Mouse (Mus musculus): ENCODE data around the gene Mbd6. TPM values are rescaled to one million over a fixed set of nuclear protein-coding genes. Genes with fewer than 3 reads are reported as not detected.

Mbd6 gene
- polyA plus RNA-seq, 1 experiment from 2014 or later: 17.5 TPM

Other genes starting within 250 kb of the Mbd6 start
- gene Mettl1, start 247.6 kb downstream of the Mbd6 start, polyA plus RNA-seq (2014; fragmentation: Nextera tagmentation; extraction: Ambion mirVana): 32.4 and 36.7 TPM in 2 replicates
- gene Eef1akmt3, start 247.5 kb downstream of the Mbd6 start, polyA plus RNA-seq (2014; fragmentation: Nextera tagmentation; extraction: Ambion mirVana): 0.08 and 0.15 TPM in 2 replicates
- gene Cyp27b1, start 240.8 kb downstream of the Mbd6 start, polyA plus RNA-seq (2014; fragmentation: Nextera tagmentation; extraction: Ambion mirVana): 0.11 and 0.20 TPM in 2 replicates
- gene March9, start 228.8 kb downstream of the Mbd6 start, polyA plus RNA-seq (2014; fragmentation: Nextera tagmentation; extraction: Ambion mirVana): 3.6 and 4.2 TPM in 2 replicates
- 2,639 and 2,665 TPM in 2 replicates for gene Cdk4, start 225.5 kb downstream of the Mbd6 start, polyA plus RNA-seq (2014; fragmentation: Nextera tagmentation; extraction: Ambion mirVana)
- gene Tspan31, start 218.8 kb downstream of the Mbd6 start, polyA plus RNA-seq (2014; fragmentation: Nextera tagmentation; extraction: Ambion mirVana): 111 and 140 TPM in 2 replicates
- gene Agap2, start 213.7 kb downstream of the Mbd6 start, polyA plus RNA-seq (2014; fragmentation: Nextera tagmentation; extraction: Ambion mirVana): 0.68 and 1.2 TPM in 2 replicates
- gene Os9, start 167.9 kb downstream of the Mbd6 start, polyA plus RNA-seq (2014; fragmentation: Nextera tagmentation; extraction: Ambion mirVana): 40.3 and 46.6 TPM in 2 replicates
- 10.4 and 12.4 TPM in 2 replicates for gene B4galnt1, start 123.8 kb downstream of the Mbd6 start, polyA plus RNA-seq (2014; fragmentation: Nextera tagmentation; extraction: Ambion mirVana)
- 0.73 and 0.96 TPM in 2 replicates for gene Slc26a10, start 108.4 kb downstream of the Mbd6 start, polyA plus RNA-seq (2014; fragmentation: Nextera tagmentation; extraction: Ambion mirVana)
- gene Arhgef25, start 98.9 kb downstream of the Mbd6 start, polyA plus RNA-seq (2014; fragmentation: Nextera tagmentation; extraction: Ambion mirVana): 30.1 and 32.0 TPM in 2 replicates
- gene Dtx3, start 93.3 kb downstream of the Mbd6 start, polyA plus RNA-seq (2014; fragmentation: Nextera tagmentation; extraction: Ambion mirVana): 143 and 158 TPM in 2 replicates
- gene Pip4k2c, start 77.4 kb downstream of the Mbd6 start, polyA plus RNA-seq (2014; fragmentation: Nextera tagmentation; extraction: Ambion mirVana): 11.8 and 12.9 TPM in 2 replicates
- 41.4 and 42.2 TPM in 2 replicates for gene Kif5a, start 25.7 kb downstream of the Mbd6 start, polyA plus RNA-seq (2014; fragmentation: Nextera tagmentation; extraction: Ambion mirVana)
- 210 and 214 TPM in 2 replicates for gene Dctn2, start 22.6 kb downstream of the Mbd6 start, polyA plus RNA-seq (2014; fragmentation: Nextera tagmentation; extraction: Ambion mirVana)
- 173 and 179 TPM in 2 replicates for gene Mars, start 22.8 kb upstream of the Mbd6 start, polyA plus RNA-seq (2014; fragmentation: Nextera tagmentation; extraction: Ambion mirVana)
- gene Arhgap9, start 32.9 kb upstream of the Mbd6 start, polyA plus RNA-seq (2014; fragmentation: Nextera tagmentation; extraction: Ambion mirVana): 1.1 and 2.2 TPM in 2 replicates
- 3.0 and 3.2 TPM in 2 replicates for gene Gli1, start 53.0 kb upstream of the Mbd6 start, polyA plus RNA-seq (2014; fragmentation: Nextera tagmentation; extraction: Ambion mirVana)
- 0.05 TPM in 1 of 2 replicates, not detected in the other for gene Inhbe, start 65.4 kb upstream of the Mbd6 start, polyA plus RNA-seq (2014; fragmentation: Nextera tagmentation; extraction: Ambion mirVana)
- not detected in 2 replicates for gene Inhbc, start 81.4 kb upstream of the Mbd6 start, polyA plus RNA-seq (2014; fragmentation: Nextera tagmentation; extraction: Ambion mirVana)
- 26.2 and 33.0 TPM in 2 replicates for gene R3hdm2, start 91.3 kb upstream of the Mbd6 start, polyA plus RNA-seq (2014; fragmentation: Nextera tagmentation; extraction: Ambion mirVana)
- 0.36 and 0.43 TPM in 2 replicates for gene Stac3, start 212.7 kb upstream of the Mbd6 start, polyA plus RNA-seq (2014; fragmentation: Nextera tagmentation; extraction: Ambion mirVana)
- 6.5 and 7.0 TPM in 2 replicates for gene Ndufa4l2, start 225.9 kb upstream of the Mbd6 start, polyA plus RNA-seq (2014; fragmentation: Nextera tagmentation; extraction: Ambion mirVana)
- gene Shmt2, start 233.4 kb upstream of the Mbd6 start, polyA plus RNA-seq (2014; fragmentation: Nextera tagmentation; extraction: Ambion mirVana): 70.3 and 70.4 TPM in 2 replicates
- gene Nxph4, start 245.5 kb upstream of the Mbd6 start, polyA plus RNA-seq (2014; fragmentation: Nextera tagmentation; extraction: Ambion mirVana): 54.5 and 59.8 TPM in 2 replicates